Mouse (Mus musculus) MEL (cell line): Measurements from ENCODE around the gene Tmem220.

Experiments
- ETS1 ChIP-seq: IDR thresholded peaks from 2 replicates; pipeline ENCODE4 v1.6.1; 2012; ENCODE audit warnings: low read depth, mild to moderate bottlenecking, inconsistent platforms, low read length, improper control_type of control experiment, moderate library complexity
- GATA1 ChIP-seq: IDR thresholded peaks from 2 replicates; pipeline ENCODE4 v1.6.1; 2011; ENCODE audit warnings: low read depth, low read length, improper control_type of control experiment
- MAFK ChIP-seq: IDR thresholded peaks from 2 replicates; pipeline ENCODE4 v1.6.1; 2011; ENCODE audit warnings: low read depth, mild to moderate bottlenecking, low read length, improper control_type of control experiment, borderline replicate concordance
- MAX ChIP-seq: IDR thresholded peaks from 2 replicates; pipeline ENCODE4 v1.6.1; 2011; ENCODE audit warnings: low read length, improper control_type of control experiment
- NRF1 ChIP-seq: IDR thresholded peaks from 2 replicates; pipeline ENCODE4 v1.6.1; 2014; ENCODE audit warnings: low read depth, mild to moderate bottlenecking, inconsistent platforms, low read length, improper control_type of control experiment, moderate library complexity; ENCODE audit not compliant: poor library complexity, insufficient read depth, severe bottlenecking
- TBP ChIP-seq: IDR thresholded peaks from 2 replicates; pipeline ENCODE4 v1.8.0; 2011; ENCODE audit warnings: low read depth, low read length, improper control_type of control experiment

- TF ChIP-seq ETS1 = no peak
- no peak for TF ChIP-seq NRF1
- 0 out of 2 replicates have a peak, but pooled peaks have one; percentile 13 for TF ChIP-seq GATA1
- TF ChIP-seq MAFK = no peak
- no peak for TF ChIP-seq MAX
- TF ChIP-seq TBP = 0 out of 2 replicates have a peak, but pooled peaks have one; percentile 17
Measured at GRCm38 (mm10) chr11:67082188-67082587, 57.2 kb downstream of the Tmem220 start.
